Mouse (Mus musculus): Measurements from ENCODE around the gene Ccdc185.

Ccdc185 gene

DNA sequence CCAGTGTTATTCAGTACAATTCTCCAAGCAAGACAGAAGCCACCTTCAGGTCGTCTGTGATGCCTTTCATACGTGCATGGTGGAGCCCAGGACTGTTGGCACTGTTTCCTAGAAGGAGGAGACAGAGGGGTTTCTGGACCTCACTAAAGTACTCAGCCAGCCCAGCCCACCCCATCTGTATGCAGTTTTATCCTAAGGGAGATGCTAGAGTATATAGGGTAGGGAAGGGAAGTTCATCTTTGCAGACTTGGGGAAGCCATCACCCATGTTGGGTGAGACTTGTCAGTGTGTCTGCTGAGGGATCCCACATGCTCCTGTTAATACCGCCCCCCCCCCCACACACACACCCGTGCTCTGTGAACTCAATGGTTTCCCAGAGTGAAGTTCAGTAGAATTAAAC is 13.1 kb downstream of the Ccdc185 start:
- no peak for DNase-seq

DNA sequence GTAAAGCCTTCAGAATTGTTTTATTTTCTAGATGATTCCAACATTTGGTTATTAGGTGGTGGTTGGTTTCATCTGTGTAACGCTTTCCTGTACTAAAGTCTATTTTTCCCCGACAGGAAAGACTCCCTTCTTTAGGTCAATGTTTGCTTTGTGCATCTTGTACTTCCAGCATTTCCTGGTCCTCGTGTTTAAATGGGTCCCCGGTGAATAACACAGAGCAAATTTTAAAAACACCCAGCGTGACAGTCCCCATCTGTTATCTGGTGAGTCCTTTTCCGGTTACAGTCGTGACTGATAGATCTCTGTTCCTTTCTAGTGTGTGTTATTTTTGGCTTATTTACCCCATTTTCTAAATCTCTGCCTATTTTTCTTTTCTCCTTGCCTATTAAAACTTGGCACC is 16.3 kb downstream of the Ccdc185 start:
- no peak for DNase-seq

DNA sequence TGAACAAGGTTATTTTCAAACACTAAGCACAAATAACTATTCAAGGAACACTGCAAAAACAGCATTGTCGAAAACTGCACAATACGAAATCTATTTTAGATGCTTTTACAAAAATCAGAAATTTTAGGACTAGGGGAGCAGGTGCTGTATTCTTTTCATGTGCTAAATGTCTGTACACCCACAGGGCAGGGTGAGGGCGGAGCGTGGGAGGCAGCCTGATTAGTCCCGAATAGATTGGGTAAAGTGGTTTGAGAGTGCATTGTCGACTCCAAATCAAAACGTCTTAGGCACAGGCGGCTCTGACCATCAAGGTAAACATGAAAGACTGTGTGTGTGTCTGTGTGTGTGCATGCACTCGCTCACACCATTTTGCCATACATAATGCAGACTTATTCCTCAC is 20.0 kb downstream of the Ccdc185 start:
- no peak for DNase-seq

DNA sequence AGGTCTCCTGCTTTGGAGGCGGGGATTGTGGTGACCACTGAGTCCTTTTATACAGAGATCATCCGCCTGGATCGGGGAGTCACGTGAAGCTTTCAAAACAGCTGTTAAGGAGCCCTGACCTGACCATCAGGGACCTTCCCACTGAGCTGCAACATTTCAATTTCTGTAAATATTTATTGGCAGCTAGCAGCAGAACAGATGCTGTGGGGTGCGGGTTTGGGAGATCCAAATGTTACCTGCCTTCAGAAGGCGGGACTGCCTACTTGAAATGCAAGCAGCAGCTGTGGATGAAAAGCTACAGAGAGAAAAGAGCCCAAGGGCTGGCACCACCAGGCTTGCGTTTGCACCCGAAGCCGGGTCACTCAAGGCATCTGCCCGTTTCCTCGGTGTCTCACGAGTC is 21.4 kb downstream of the Ccdc185 start:
- DNase-seq, result peak in 1 of 2 experiments; percentile 23

DNA sequence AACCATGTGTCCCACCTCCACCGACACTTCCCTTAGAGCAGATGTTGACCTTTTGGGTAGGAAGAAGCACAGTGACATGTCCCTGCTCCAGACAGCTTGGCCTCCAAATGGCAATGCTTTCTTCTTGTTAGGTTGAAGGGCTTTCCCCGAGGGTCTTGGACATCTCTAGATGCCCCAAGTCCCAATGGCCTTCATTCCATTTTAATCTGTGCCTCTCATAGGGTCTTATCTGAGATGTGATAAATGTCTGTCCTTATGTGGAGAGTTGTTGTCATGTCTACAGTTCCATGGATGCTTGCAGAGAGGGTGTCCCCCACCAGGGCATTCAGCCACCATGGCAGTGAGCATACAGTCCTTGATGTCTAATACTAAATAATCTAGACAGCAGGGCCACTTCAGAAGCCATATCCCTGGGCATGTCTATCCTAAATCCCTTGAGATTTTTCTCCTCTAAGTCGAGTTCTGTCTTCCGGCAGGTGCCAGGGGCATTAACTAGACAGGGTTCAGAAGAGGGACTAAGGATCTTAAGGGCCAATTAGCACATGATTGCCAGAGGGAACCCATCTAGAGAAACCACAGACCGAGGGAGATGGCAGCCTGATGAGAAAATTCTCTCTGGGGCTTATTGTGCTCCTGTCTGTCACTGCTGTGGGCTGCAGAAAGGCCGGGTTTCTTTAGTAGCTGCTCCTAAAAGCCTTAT is 34.6 kb downstream of the Ccdc185 start:
- no peak for DNase-seq

DNA sequence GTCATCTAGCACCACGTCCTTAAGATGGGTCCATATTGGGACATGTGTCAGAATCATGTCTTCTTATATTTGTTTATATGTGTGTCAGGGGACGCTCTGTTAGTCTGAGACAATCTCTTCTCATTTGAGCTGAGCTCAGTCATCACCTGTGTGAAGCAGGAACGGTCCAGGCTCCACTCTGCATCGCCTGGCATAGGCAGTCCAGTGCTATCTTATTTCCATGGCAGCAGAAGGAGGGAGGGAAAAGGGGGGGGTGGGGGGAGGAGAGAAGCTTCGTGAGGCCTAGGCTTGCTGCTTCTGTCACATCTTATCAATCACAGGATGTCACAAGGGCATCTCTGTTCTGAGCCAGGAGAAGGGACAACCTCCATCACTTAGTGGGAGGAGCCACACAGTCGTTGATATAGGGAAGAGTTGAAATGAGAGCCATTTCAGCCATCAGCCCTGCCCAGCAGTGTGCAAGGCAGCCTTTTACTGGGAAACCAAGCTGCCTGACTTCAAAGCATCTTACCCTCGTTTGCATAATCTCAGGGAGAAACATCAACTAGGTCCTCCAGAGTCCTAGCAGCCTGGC is 37.5 kb downstream of the Ccdc185 start:
- no peak for DNase-seq

DNA sequence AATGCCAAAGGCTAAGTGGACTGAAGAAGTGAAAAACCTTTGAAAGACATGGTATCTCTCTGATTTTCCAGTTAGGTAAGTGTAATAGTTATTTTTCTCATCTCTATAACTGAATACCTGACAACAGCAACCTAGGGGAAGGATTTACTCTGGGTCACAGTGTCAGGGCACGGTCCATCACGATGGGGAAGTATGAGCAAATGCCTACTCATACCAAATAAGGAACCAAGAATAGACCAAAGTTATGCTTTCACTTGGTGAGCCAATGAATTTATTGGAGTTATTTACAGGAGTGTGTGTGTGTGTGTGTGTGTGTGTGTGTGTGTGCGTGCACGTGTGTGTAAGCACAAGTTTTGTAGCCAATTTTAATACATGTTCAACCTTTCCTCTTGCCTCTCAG is 41.5 kb downstream of the Ccdc185 start:
- no peak for DNase-seq

DNA sequence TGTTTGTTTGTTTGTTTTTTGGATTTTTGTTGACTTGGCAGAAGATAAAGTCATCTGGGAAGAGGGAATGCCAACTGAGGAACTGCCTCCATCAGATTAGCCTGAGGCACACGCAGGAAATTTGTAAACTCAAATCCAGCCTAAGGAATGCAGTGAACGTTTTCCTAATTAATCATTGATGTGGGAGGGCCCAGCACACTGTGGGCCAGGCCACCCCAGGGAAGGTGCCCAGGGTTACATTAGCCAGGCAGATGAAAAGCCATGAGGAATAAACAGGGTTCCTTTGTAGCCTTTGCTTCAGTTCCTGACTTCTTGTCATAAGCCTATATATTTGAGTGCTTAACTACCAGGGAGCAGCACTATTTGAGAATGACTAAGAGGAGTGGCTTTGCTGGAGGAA is 44.1 kb downstream of the Ccdc185 start:
- no peak for DNase-seq

DNA sequence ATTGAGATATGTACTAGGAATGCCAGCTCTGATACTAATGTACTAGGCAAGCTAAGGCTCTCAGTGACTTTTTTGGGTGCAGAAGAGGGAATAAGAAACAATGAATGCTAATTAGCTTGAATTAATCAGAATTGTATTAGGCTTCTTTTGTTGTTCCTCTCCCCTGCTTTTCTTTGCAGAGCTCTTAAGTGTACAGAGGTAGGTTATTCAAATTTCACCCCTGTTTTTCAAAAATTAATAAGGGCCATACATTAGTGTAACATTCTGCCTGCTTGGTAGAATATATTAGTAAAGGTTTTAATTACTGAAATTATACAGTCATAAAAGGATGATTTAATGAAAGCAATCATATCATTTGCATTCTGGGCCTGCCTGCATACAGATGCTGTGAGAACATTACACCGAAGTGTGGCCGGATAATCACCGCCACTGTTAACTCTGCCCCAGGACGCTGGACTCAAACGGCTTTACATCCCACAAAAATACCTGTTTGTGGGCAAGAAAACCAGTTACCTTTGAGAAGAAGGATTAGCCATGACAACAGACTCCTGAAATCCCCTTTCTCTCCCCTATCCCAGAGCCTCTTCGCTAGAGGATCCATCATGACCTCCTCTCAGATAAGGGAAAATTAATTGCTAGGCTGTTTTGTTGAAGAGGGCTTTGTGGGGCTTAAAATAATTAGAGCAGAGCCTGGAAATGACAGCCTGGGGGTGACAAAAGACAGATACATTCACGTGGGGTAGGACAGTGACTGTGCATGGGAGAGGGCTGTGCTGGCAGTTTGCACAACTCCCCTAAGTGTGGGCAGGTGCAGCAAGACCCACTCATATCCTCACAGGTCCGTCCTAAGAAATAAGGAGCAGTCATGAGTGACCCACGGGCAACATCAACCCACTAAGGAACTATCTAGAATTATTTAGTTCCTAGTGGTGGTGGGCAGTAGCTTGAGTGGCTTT is 49.3 kb downstream of the Ccdc185 start:
- no peak for DNase-seq

Measured in kidney, postnatal 4 days (tissue).